Mouse (Mus musculus) MN1 (cell line): Measurements from ENCODE around the gene Pea15a.

Experiments used
- DNase-seq: peaks from one replicate; pipeline ENCODE4 v3.0.0-alpha.2; 2016; ENCODE audit warnings: low spot score

Pea15a gene

GRCm38 (mm10) chr1:172204814-172205740, 1.5 kb downstream of the Pea15a start:
- DNase-seq = no peak

- no peak for DNase-seq
Observed at GRCm38 (mm10) chr1:172204033-172204813, 2.4 kb downstream of the Pea15a start.

DNA sequence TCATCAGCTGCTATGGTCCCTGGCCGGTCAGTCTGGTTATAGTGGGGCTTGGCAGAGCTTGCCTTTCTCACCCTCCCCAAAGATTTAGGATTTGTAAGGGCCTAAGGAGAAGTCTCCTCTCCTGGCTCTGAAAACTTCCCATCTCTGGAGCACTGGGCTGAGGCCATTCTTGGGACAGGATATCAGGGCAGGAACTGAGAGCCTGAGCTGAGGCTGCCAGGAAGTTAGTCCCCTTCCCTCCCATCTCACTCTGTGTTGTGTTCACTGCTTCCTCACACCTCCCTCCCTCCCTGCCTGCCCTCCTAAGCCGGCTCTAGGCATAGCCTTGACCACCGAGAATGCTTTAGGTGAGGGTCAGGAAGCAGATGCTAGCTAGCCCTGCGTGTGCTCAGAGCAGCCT, 3.0 kb downstream of the Pea15a start:
- DNase-seq = no peak

- no peak for DNase-seq
Observed at GRCm38 (mm10) chr1:172202894-172203522, 3.6 kb downstream of the Pea15a start.

DNA sequence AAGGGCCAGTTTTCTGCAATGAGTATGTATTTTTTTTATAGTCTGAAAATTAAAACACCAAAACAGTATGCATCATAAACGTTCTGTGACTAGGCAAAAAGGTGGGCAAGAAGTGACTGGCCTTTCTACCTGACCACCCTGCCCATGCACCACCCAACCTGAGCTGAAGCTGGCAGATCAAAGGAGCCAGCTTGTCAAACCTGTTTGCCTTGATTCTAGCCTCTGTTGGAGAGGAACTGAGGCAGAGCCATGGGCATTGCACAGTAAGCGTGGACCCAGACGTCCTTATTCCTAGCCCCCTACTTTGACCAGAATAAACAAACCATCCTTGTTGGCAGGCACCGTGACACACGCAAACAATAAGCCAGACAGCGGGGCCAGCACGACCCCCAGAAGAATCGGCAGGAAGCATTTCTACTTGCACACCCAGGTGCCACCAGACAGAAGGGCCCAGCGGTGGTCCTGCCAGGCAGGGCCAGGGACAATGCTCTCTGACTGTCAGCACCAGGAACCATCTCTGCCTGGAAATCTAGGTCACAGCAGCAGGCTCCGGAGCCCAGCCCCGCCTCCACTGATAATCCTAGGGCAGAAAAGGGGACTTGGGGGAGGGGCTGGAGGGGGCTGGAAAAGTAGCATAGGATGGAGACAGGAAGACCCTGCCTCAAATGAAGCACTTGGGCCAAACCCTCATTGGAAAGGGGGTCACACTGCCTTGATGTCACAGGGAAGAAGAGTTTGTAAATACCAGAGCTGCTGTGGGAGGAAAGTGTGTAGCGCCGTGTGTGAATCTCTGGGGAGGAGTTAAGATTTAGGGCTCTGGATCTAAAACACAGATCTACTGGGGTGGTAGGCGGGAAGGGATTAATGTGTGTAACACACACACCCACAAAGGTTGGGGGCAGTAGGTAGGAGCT, 4.4 kb downstream of the Pea15a start:
- DNase-seq = no peak

GRCm38 (mm10) chr1:172200871-172201447, 5.6 kb downstream of the Pea15a start:
- DNase-seq = peak; percentile 70

- no peak for DNase-seq
Observed at GRCm38 (mm10) chr1:172200161-172200560, 6.4 kb downstream of the Pea15a start.

DNA sequence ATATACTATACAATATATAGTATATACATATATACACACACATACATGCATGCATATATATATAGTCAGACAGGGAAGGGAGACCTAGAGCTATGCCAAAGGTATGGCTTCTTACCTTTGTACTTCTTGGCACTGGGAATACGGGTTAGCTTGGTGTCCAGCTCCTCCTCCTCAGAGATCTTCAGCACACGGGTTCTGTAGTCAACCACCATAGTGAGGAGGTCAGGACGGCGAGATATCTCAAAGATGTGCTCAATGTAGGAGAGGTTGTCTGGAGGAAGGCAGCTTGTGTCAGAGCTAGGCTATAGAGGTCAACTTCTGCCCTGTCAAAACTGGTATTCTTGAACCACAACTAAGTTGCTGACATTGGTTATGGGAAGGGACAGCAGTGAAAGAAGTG, 7.6 kb downstream of the Pea15a start:
- no peak for DNase-seq

GRCm38 (mm10) chr1:172198316-172198715, 8.3 kb downstream of the Pea15a start:
- DNase-seq = no peak

DNA sequence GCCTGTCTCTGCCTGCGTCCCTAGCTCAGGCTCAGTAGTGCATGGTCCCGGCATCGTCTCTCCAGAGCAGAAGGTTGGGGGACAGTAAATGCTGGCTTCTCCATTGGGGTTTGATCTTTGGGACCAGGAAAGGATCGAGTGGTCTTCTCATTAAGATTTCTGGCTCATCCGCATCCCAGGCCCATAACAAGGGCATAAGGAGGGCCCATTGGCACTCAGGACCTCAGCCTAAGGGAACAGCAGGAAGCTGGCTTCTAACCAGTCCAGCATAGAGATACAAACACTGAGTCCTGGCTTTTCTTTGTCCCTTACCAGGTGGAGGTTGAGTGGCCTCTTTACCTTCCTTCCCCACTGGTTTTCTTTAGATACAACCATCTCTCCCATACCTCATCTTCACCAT, 8.8 kb downstream of the Pea15a start:
- no peak for DNase-seq

DNA sequence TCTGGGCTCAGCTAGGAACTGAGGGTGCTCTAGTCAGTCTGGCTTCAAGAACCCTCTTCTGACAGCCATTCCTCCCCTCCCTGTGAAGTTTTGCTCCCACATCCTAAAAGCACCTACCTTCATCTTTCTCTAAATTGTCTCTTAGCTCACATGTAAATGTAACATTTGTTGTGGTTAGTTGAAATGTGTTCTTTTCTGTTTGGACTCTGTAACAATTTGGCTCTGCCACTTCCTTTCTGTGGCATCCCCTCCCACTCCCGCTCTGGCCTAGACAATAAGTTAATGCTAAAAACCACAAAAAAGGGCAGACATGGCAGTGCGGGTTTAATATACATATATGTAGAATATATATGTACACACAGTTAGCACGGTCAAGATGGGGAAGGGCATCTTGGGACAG, 9.5 kb downstream of the Pea15a start:
- no peak for DNase-seq

DNA sequence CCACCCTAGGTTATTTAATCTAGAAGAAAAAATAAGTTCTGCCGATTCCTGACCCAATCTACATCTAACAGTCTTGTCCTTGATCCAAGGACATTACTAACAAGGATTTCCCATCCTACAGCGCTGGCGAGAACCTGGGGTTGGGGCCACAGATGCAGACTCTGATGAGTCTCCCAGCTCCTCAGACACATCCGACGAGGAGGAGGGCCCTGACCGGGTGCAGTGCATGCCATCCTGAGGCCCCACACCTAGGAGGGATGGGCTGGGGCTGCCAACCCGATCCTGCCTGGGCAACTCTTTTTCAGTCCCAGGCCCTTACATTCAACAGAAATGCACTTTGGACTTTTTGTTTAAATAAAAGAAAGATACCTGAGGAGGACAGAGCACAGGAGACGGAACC, 12.2 kb downstream of the Pea15a start:
- no peak for DNase-seq

DNA sequence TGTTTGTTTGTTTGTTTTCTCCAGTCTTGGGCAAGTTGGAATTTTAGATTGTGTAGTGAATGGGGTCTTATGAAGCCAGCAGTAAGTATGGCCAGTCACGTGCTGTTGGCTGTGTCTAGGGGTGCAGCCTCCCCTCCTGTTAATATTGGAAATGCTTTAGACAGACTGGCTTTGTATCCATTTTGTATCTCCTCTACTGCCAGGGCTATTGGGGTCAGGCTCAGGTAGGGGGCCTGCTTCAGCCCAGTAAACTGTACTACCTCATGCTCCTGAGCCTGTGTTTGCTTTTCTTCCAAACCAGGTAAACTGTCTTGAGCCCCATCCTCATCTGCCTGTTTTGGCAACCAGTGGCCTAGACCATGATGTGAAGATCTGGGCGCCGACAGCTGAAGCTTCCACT, 14.4 kb downstream of the Pea15a start:
- DNase-seq = no peak

DNA sequence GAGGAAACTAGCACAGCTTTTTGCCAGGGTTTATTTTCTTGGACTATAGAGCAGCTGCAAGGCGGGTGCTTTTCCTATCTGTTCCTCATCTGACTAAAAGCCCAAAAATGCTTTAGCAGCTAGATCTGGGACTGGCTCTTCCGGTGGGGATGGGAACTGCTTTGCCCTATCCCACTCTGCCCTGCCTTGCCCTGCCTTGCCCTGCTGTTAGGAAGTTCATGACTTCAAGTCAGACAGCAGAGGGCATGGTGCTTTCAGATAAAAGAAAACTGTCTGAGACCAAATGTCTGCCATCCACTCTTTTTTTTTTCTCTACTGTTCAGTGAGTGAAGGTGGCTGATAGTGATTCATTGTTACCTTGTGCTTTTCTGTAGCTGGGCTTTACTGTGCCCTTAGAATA, 15.0 kb downstream of the Pea15a start:
- no peak for DNase-seq

GRCm38 (mm10) chr1:172188891-172189290, 17.7 kb downstream of the Pea15a start:
- DNase-seq = peak; percentile 44

DNA sequence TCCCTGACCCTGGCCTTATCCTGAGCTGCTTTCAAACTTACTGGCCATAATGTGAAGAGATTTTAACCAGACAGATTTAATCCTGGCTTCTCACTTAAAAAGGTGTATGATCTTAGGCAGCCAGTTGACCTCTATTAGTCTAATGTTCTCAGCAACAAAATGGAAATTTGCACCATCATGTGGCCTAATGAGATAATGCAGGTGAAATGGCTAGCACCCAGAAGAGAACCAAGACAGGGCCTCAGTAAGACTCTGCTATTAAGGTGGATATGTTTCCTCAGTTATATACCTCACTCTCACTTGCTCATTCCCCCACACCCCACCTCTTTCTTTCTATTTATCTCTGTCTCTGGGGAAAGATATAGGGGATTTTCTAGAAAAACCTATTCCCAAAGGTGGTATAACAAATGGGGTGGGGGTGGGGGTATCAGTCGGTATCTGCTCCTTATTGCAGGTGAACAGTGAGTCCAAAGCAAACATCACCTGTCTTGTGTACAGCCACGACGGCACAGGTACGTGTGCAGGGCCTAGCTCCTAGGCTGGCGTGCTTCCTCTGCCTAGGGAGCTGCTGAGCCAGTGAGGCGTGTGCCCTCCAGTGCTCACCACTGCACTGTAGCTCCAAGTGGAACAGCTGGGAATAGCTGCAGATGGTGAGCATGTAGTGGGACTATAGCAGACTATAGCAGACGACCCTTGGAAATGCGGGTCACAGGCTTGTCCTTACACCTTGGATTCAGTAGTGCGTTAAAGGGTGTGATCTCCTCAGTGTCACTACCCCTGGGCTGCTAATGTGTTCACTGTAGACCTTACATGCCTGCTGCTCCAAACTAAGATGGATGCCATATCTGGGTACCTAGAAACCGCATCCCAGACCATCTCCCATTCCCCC, 20.0 kb downstream of the Pea15a start:
- peak; percentile 54 for DNase-seq

- no peak for DNase-seq
Observed at GRCm38 (mm10) chr1:172183915-172184314, 22.7 kb downstream of the Pea15a start.

DNA sequence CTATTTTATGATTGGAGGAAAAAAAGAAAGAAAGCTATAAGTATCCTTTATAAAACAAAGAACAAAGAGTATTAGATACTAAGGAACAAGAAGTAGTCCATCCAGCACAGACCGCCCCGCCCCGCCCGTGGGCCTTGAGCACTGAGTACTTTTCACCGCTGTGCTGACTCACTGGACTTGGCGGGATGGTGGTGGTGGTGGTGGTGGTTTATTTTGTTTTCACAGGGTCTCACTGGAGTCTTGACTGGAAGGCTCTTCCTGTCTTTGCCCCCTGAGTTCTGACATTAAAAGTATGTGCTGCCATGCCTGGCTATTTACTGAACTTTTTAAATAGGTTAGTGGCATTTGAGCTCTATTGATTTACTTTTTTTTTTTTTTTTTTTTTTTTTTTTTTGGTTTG, 23.5 kb downstream of the Pea15a start:
- no peak for DNase-seq

DNA sequence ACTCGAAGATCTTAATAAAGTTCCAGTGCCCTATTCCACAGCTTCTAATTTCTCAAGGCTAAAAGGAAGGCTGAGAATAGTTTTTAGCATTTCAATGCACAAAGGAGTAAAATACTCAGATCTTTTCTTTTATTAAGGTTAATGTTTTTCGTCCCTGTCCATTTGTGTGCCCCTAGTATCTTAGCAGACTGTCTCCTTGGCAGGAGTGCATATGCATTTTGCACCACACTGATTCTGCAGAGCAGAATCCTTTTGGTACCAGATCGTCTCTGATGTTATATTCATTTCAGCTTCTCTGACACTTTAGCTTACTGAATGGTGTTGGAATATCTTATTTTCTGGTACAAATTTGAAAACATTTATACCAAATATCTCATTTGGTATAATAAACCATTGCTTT, 24.8 kb downstream of the Pea15a start:
- DNase-seq = no peak

- DNase-seq = no peak
Observed at GRCm38 (mm10) chr1:172180881-172181280, 25.7 kb downstream of the Pea15a start.
